Mouse (Mus musculus) mouse trophoblast stem cell (cell line): ENCODE measurements around the gene Map2.

Experiments
- in situ Hi-C, 2 experiments: fragments of 300-500 bp; cut with MseI, MboI; formaldehyde crosslinking; loops; 2 replicates in 1 of 2; 3 replicates in 1 of 2; pipeline ENCODE4 v1.15.1; 2025

Gene Map2

DNA sequence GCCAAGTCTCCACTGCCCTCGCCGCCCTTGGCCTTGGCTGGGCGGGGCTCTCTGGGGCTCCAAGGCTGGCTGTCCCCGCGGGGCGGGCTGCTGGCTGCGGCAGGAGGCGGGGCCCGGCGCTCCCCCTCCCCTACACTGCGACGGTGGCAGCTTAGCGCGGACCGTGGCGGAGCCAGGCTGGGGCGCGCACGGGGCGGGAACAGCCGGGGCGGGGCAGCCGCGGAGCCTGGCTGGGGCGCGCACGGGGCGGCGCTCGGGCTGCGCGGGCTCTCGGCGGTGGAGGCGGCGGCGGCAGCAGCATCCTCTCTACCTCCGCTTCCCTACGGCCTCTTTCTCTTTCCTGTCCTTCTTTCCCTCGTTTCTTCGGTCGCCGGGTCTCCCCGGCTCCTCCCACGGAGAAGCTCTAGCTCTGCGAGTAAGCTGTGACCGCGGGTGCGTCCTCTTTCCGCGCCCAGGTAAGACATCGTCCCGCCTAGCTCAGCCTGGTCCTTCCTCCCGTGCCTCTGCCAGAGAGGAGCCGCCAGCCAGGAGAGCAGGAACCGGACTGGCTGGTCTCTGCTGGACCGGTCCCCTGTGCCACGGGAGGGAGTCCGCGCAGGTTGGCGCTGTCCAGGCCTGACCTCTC is at the start of gene Map2:
Gene Map2, plus strand, starts transcription at position 233 of the 625 bp plus-strand sequence.
- in situ Hi-C loops: no loop called here

GRCm38 (mm10) chr1:66133014-66133413 is 42.1 kb upstream of the Map2 start:
- in situ Hi-C loops: no loop called here

DNA sequence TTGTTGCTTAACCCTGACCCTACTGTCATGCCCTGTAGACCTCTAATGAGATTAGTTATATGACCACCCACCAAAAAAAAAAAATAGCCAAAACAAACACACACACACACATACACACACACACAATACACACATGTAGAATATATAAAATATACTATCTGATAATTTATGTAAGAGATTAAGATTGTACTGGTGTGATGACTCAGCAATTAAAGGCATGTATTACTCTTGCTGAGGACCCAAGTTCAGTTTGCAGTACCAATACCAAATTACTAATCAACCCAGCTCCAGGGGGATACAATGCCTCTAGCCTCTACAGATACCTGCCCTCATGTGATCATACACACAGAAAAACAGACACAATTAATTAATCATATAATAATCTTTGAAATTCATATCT is 39.7 kb upstream of the Map2 start:
- in situ Hi-C loops: no loop called here

- in situ Hi-C loops: no loop called here
These were observed 34.4 kb upstream of the Map2 start for GRCm38 (mm10) chr1:66140686-66141085.

DNA sequence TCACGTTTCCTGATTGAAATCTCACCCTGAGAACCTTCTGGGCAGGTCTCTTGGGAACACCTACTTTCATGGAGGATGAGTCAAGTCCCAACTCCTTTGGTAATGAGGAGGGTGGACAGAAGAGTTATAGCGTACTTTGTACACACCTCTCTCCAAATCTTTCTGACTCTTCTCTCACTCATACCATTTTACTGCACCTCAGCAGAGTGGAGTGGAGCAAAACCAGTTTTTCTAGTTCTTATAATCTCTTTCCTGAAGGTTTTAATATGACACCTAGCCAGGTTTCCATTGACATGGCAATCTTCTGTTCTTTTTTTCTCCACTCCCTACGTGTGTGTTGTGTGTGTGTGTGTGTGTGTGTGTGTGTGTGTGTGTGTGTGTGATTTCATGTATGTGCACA is 29.9 kb upstream of the Map2 start:
- in situ Hi-C loops: no loop called here

- in situ Hi-C loops: no loop called here
These were observed 26.1 kb upstream of the Map2 start for GRCm38 (mm10) chr1:66148825-66149514.

GRCm38 (mm10) chr1:66150806-66151205 is 24.3 kb upstream of the Map2 start:
- in situ Hi-C loops: no loop called here

DNA sequence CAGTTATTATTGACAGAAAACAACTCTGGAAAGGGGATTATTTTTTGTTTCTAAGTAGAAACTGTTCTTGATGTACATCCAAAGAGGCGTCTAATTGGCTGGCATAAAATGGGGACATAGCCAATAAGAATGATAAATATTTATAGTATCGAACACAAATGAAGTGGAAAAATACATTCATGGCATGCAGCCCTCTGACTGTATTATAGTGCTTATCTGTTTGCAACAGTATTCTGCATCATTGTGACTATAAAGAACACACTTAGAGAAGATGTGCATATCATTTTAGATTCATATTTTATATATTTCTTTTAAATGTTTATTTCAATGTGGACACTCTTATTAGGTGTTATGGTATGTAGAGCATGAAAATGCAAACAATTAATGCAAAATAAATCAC is 17.9 kb upstream of the Map2 start:
- in situ Hi-C loops: no loop called here

GRCm38 (mm10) chr1:66157589-66157988 is 17.5 kb upstream of the Map2 start:
- in situ Hi-C loops: no loop called here

GRCm38 (mm10) chr1:66164648-66165047 is 10.4 kb upstream of the Map2 start:
- in situ Hi-C loops: no loop called here

GRCm38 (mm10) chr1:66168722-66169121 is 6.4 kb upstream of the Map2 start:
- in situ Hi-C loops: no loop called here

GRCm38 (mm10) chr1:66172127-66172526 is 2.9 kb upstream of the Map2 start:
- in situ Hi-C loops: no loop called here

DNA sequence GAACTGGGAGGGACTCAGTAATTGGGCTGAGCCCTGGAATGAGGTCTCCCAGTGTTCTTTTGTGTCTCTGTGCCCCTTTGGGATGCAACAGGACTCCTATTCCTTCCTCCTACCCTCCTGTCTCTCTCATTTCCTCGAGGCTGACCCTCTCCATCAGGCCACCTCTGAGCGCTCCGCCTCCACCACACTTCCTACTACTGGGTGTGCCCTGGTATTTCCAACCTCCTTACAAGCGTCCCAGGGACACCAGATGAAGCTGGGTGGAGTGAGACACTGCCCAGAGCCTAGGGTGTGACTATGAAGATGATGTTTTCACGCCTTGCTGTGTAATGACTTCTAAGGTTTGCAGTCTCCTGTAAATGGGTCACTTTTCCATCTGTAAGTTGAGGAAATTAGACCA is 1.4 kb upstream of the Map2 start:
- in situ Hi-C loops: no loop called here

DNA sequence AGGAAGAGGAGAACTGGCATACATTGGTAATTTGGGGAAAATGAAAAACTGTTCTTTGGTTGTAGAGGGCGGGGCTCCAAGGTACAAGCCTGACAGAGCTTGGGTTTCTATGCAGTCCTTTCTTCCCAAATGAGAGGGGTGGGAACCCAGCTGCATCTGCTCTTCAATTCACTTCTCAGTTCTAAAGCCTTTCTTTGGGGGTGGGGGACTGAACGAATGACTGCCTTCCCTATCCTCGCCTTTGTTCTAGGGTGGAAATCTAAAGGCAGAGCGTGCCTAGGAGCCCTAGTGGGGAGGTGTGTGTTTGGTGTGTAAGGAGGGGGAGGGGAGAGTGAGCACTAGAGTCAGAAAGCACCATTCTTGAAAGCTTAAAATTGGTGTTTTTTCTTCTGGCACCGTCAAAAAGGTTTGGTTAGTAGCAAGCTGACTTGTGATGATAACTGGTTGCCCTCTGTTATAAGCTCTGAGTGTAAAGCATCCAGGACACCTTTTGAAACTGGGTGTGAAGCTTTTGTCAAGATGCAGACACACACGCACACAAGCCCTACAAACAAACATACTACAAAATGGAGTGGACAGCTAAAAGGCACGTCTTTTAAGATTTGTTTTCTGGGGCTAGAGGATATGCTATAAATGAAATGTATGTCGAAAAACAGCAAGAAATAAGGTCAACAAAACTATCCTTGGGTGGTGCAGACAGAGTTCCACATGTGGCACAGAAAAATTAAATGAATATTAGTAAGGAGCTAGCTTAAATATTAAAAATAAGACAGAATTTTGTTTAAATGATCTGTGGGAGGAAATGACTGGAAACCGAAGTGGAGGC is 1.2 kb downstream of the Map2 start:
- in situ Hi-C loops: no loop called here

DNA sequence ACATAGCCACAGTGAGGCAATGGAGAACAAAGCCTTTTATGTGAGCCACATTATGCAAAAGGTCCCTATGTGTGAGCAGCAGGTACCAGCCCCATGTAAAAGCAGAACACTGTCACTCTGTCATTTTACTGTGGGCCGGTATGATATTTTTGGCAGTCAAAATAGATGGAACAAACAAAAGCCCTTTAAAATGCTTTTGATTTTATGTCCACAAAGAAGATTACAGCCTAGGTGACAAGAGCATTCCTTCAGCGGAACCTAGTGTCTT is 1.7 kb downstream of the Map2 start:
- in situ Hi-C loops: no loop called here

- in situ Hi-C loops: no loop called here
These were observed 2.6 kb downstream of the Map2 start for GRCm38 (mm10) chr1:66177489-66178170.

- in situ Hi-C loops: no loop called here
These were observed 12.1 kb downstream of the Map2 start for GRCm38 (mm10) chr1:66187016-66187681.

- in situ Hi-C loops: no loop called here
These were observed 17.3 kb downstream of the Map2 start for GRCm38 (mm10) chr1:66192401-66192800.

- in situ Hi-C loops: no loop called here
These were observed 17.8 kb downstream of the Map2 start for GRCm38 (mm10) chr1:66192891-66193290.

GRCm38 (mm10) chr1:66195040-66195726 is 20.1 kb downstream of the Map2 start:
- in situ Hi-C loops: no loop called here

GRCm38 (mm10) chr1:66196240-66196639 is 21.2 kb downstream of the Map2 start:
- in situ Hi-C loops: no loop called here
